In genomic region chr7:73596415-73596814, GRCm38 (mm10) we compare ENCODE assay signal across 9 mouse cellular contexts. TPM values are rescaled to one million over a fixed set of nuclear protein-coding genes. Genes with fewer than 3 reads are reported as not detected.
DNase-seq lines count a peak whose midpoint lies in the region; ATAC-seq and TF ChIP-seq lines count a peak whose summit lies in the region.
"Had no signal": no experiment of that assay in that cellular context is flagged by ENCODE, and none has a peak within 500 bp of the region (broad histone marks: within the 10 kb centered on the region; RNA-seq: fewer than 3 reads in every experiment).

No protein-coding gene starts in this region.

- no peak for TF ChIP-seq POLR2A in cortical plate, adult 2 months (IDR thresholded peaks at IDR 0.05; ENCODE audit: extremely low read depth, insufficient read depth, low read length)

- H3K9ac ChIP-seq in kidney, embryonic 16.5 days (replicated peaks; ENCODE audit: low read length): no peak overlapping the region
- 0 out of 2 replicates have a peak overlapping the region, but pooled peaks have one; percentile 18 for H3K9ac ChIP-seq in hindbrain, embryonic 14.5 days
- no peak overlapping the region for H3K9ac ChIP-seq in midbrain, embryonic 16.5 days (ENCODE audit: low read depth, low read length)

- H3K9me3 ChIP-seq in kidney, embryonic 16.5 days (ENCODE audit: low read length): no peaks in the 10 kb centered on the region; the same call in 1 of the 2 replicates
- no peaks in the 10 kb centered on the region for H3K9me3 ChIP-seq in hindbrain, embryonic 14.5 days (ENCODE audit: control insufficient read depth, low read length)
- no peaks in the 10 kb centered on the region for H3K9me3 ChIP-seq in midbrain, embryonic 16.5 days (replicated peaks; ENCODE audit: control insufficient read depth, low read length, poor library complexity, severe bottlenecking)

- ATAC-seq in kidney, embryonic 16.5 days (ENCODE audit: low FRiP score, low TSS enrichment): no peak
- no peak for ATAC-seq in hindbrain, embryonic 14.5 days (ENCODE audit: low FRiP score)
- no peak for ATAC-seq in midbrain, embryonic 16.5 days

- 35% methylated on average over 2 of the region's 2 CpGs for WGBS in kidney, embryonic 16.5 days
- 49% methylated on average over 2 of the region's 2 CpGs for WGBS in hindbrain, embryonic 14.5 days
- 40% methylated on average over 2 of the region's 2 CpGs for WGBS in midbrain, embryonic 16.5 days

- H3K27ac ChIP-seq in kidney, embryonic 16.5 days (ENCODE audit: low read length): peak overlapping the region; percentile 96
- peak overlapping the region; percentile 2 for H3K27ac ChIP-seq in cortical plate, adult 2 months (ENCODE audit: insufficient read depth, low read length)
- H3K27ac ChIP-seq in hindbrain, embryonic 14.5 days: peak overlapping the region; percentile 83
- H3K27ac ChIP-seq in midbrain, embryonic 16.5 days (ENCODE audit: low read length): peak overlapping the region; percentile 91

- no peak overlapping the region for H3K4me3 ChIP-seq in kidney, embryonic 16.5 days (ENCODE audit: low read length)
- H3K4me3 ChIP-seq in cortical plate, adult 2 months (ENCODE audit: insufficient read depth, low read length): no peak overlapping the region
- H3K4me3 ChIP-seq in hindbrain, embryonic 14.5 days (replicated peaks; ENCODE audit: low read length): no peak overlapping the region
- no peak overlapping the region for H3K4me3 ChIP-seq in midbrain, embryonic 16.5 days (ENCODE audit: low read depth, low read length)
- H3K4me3 ChIP-seq: myocyte had no signal

- DNase-seq in kidney, postnatal 25 days: no peak
- no peak for DNase-seq in hindbrain, embryonic 14.5 days (ENCODE audit: low spot score)
- DNase-seq in right cerebral cortex, adult 18-20 months: no peak
- DNase-seq in frontal cortex, adult 2 months (ENCODE audit: extremely low spot score in 1 of 2, low spot score in 1 of 2): no peak
- DNase-seq in cerebellum, postnatal 25 days: no peak

- H3K36me3 ChIP-seq in kidney, embryonic 16.5 days (ENCODE audit: insufficient read depth, low read length): no peaks in the 10 kb centered on the region
- no peaks in the 10 kb centered on the region for H3K36me3 ChIP-seq in hindbrain, embryonic 14.5 days (replicated peaks; ENCODE audit: control insufficient read depth, insufficient read depth)
- no peaks in the 10 kb centered on the region for H3K36me3 ChIP-seq in midbrain, embryonic 16.5 days (ENCODE audit: control insufficient read depth, insufficient read depth, low read length)

- H3K27me3 ChIP-seq in kidney, embryonic 16.5 days (ENCODE audit: insufficient read depth, low read length): no peaks in the 10 kb centered on the region
- H3K27me3 ChIP-seq in hindbrain, embryonic 14.5 days (ENCODE audit: control insufficient read depth, insufficient read depth, low read length): no peaks in the 10 kb centered on the region
- H3K27me3 ChIP-seq in midbrain, embryonic 16.5 days (ENCODE audit: control insufficient read depth, insufficient read depth, low read depth, low read length): no peaks in the 10 kb centered on the region

- H3K4me2 ChIP-seq in kidney, embryonic 16.5 days (replicated peaks; ENCODE audit: low read depth, low read length): no peak overlapping the region
- H3K4me2 ChIP-seq in hindbrain, embryonic 14.5 days (replicated peaks): peak overlapping the region; percentile 60; the same call in 1 of the 2 replicates
- no peak overlapping the region for H3K4me2 ChIP-seq in midbrain, embryonic 16.5 days (ENCODE audit: low read length)

- H3K4me1 ChIP-seq in kidney, embryonic 16.5 days (ENCODE audit: insufficient read depth, low read length): peaks cover 33% of the 10 kb centered on the region
- peaks cover 6% of the 10 kb centered on the region for H3K4me1 ChIP-seq in cortical plate, adult 2 months (ENCODE audit: control insufficient read depth, insufficient read depth, low read length)
- peaks cover 30% of the 10 kb centered on the region for H3K4me1 ChIP-seq in hindbrain, embryonic 14.5 days (replicated peaks; ENCODE audit: control insufficient read depth, insufficient read depth, low read length)
- peaks cover 36% of the 10 kb centered on the region for H3K4me1 ChIP-seq in midbrain, embryonic 16.5 days (ENCODE audit: control insufficient read depth, insufficient read depth, low read length)

- no peak for TF ChIP-seq CTCF in cortical plate, adult 2 months (IDR thresholded peaks at IDR 0.05; ENCODE audit: extremely low read depth, insufficient read depth, low read length)

RNA-seq across cellular contexts. Expression of gene Chd2, which starts 54.8 kb away (rescaled TPM):
- polyA plus RNA-seq in kidney, embryonic 16.5 days (2015; fragmentation: Nextera tagmentation; extraction: Ambion mirVana): 45.3 and 59.0 TPM in 2 replicates
- polyA plus RNA-seq in cortical plate, adult 2 months (2012; rRNA removed): 31.6 and 33.5 TPM in 2 replicates
- polyA plus RNA-seq in hindbrain, embryonic 14.5 days (2014; fragmentation: Nextera tagmentation; extraction: Ambion mirVana): 35.6 and 42.3 TPM in 2 replicates
- polyA plus RNA-seq in midbrain, embryonic 16.5 days (2015; fragmentation: Nextera tagmentation; extraction: Ambion mirVana): 44.8 and 49.0 TPM in 2 replicates
- polyA plus RNA-seq in frontal cortex, adult 2 months (2012; rRNA removed): 34.3 and 37.0 TPM in 2 replicates

Comparison
In these comparisons a context has a peak if more than half of its experiments do, and no peak if none do; other contexts are left out.
1. H3K27ac ChIP-seq: peak in every context shown above with its lines; median percentile 96 in kidney, embryonic 16.5 days; 91 in midbrain, embryonic 16.5 days; 83 in hindbrain, embryonic 14.5 days; 2 in cortical plate, adult 2 months.